Comparison of ENCODE assay signal across 8 mouse cellular contexts in genomic region chr4:133096671-133097070, GRCm38 (mm10). TPM values are rescaled to one million over a fixed set of nuclear protein-coding genes. Genes with fewer than 3 reads are reported as not detected.
DNase-seq lines count a peak whose midpoint lies in the region; ATAC-seq and TF ChIP-seq lines count a peak whose summit lies in the region.
"Not testable (repeated sequence)": the region's sequence is repeated elsewhere in the genome, so short reads cannot be mapped to it uniquely, and the experiment has no call there.

No protein-coding gene starts in this region.

- DNase-seq in lung, adult 2 months, result peak; percentile 42

- not testable (repeated sequence) for ATAC-seq in forebrain, embryonic 15.5 days (replicated peaks); heart, embryonic 16.5 days (replicated peaks; ENCODE audit: extremely low read depth, insufficient read depth, low FRiP score); intestine, postnatal 0 days; limb, embryonic 13.5 days (ENCODE audit: low FRiP score, low read depth); midbrain, embryonic 16.5 days; stomach, embryonic 16.5 days (ENCODE audit: insufficient read depth, low FRiP score)

- not testable (repeated sequence) for H3K36me3 ChIP-seq in forebrain, embryonic 15.5 days; heart, embryonic 16.5 days (ENCODE audit: control insufficient read depth, insufficient read depth); intestine, postnatal 0 days (ENCODE audit: control insufficient read depth, insufficient read depth); limb, embryonic 13.5 days; midbrain, embryonic 16.5 days (ENCODE audit: control insufficient read depth, insufficient read depth, low read length); stomach, embryonic 16.5 days (ENCODE audit: control insufficient read depth, insufficient read depth, low read length)

- not testable (repeated sequence) for TF ChIP-seq CTCF in cortical plate, adult 2 months (IDR thresholded peaks at IDR 0.05; ENCODE audit: extremely low read depth, insufficient read depth, low read length); intestine, postnatal 0 days (IDR thresholded peaks at IDR 0.05; ENCODE audit: low read depth); lung, adult 2 months (IDR thresholded peaks at IDR 0.05; ENCODE audit: insufficient read depth, low read length)

- H3K4me2 ChIP-seq in forebrain, embryonic 15.5 days (replicated peaks); heart, embryonic 16.5 days (ENCODE audit: low read depth, low read length); intestine, postnatal 0 days (replicated peaks; ENCODE audit: low read depth); stomach, embryonic 16.5 days (ENCODE audit: low read depth, low read length): not testable (repeated sequence)
- 0 out of 2 replicates have a peak overlapping the region, but pooled peaks have one; percentile 31 for H3K4me2 ChIP-seq in limb, embryonic 13.5 days (replicated peaks)
- peak overlapping the region; percentile 29; the same call in 1 of the 2 replicates for H3K4me2 ChIP-seq in midbrain, embryonic 16.5 days (ENCODE audit: low read length)

- H3K4me1 ChIP-seq in cortical plate, adult 2 months (ENCODE audit: control insufficient read depth, insufficient read depth, low read length), result peaks cover 11% of the 10 kb centered on the region
- peaks cover 40% of the 10 kb centered on the region for H3K4me1 ChIP-seq in forebrain, embryonic 15.5 days
- H3K4me1 ChIP-seq in heart, embryonic 16.5 days (ENCODE audit: control insufficient read depth, insufficient read depth, low read length), result peaks cover 41% of the 10 kb centered on the region
- H3K4me1 ChIP-seq in intestine, postnatal 0 days (replicated peaks; ENCODE audit: control insufficient read depth, insufficient read depth, low read length), result peaks cover 18% of the 10 kb centered on the region; the same call in 1 of the 2 replicates
- peaks cover 41% of the 10 kb centered on the region for H3K4me1 ChIP-seq in limb, embryonic 13.5 days
- peaks cover 27% of the 10 kb centered on the region for H3K4me1 ChIP-seq in lung, adult 2 months (ENCODE audit: control insufficient read depth, insufficient read depth, low read length)
- peaks cover 31% of the 10 kb centered on the region for H3K4me1 ChIP-seq in midbrain, embryonic 16.5 days (ENCODE audit: control insufficient read depth, insufficient read depth, low read length)
- H3K4me1 ChIP-seq in stomach, embryonic 16.5 days (ENCODE audit: control insufficient read depth, insufficient read depth, low read length), result peaks cover 37% of the 10 kb centered on the region

- H3K27ac ChIP-seq in cortical plate, adult 2 months (ENCODE audit: insufficient read depth, low read length); forebrain, embryonic 15.5 days (replicated peaks); heart, embryonic 16.5 days (ENCODE audit: low read length); intestine, postnatal 0 days (ENCODE audit: low read depth, low read length); limb, embryonic 13.5 days; midbrain, embryonic 16.5 days (ENCODE audit: low read length); stomach, embryonic 16.5 days (ENCODE audit: low read length): not testable (repeated sequence)

- WGBS in forebrain, embryonic 15.5 days, result under 1% methylated on average over 14 of the region's 26 CpGs
- 0% methylated on average over 13 of the region's 26 CpGs for WGBS in heart, embryonic 16.5 days
- WGBS in intestine, postnatal 0 days, result 0% methylated on average over 11 of the region's 26 CpGs
- under 1% methylated on average over 15 of the region's 26 CpGs for WGBS in limb, embryonic 13.5 days
- WGBS in lung, adult 2 months, result 3% methylated on average over 14 of the region's 26 CpGs
- WGBS in midbrain, embryonic 16.5 days, result 2% methylated on average over 11 of the region's 26 CpGs
- WGBS in stomach, embryonic 16.5 days, result 0% methylated on average over 11 of the region's 26 CpGs

- not testable (repeated sequence) for H3K9ac ChIP-seq in forebrain, embryonic 15.5 days (replicated peaks); heart, embryonic 16.5 days (ENCODE audit: low read length); intestine, postnatal 0 days (ENCODE audit: low read depth, low read length); limb, embryonic 13.5 days; midbrain, embryonic 16.5 days (ENCODE audit: low read depth, low read length); stomach, embryonic 16.5 days (ENCODE audit: low read length)

- H3K9me3 ChIP-seq in forebrain, embryonic 15.5 days; heart, embryonic 16.5 days (replicated peaks; ENCODE audit: control insufficient read depth, low read length); intestine, postnatal 0 days (ENCODE audit: control insufficient read depth); limb, embryonic 13.5 days; midbrain, embryonic 16.5 days (replicated peaks; ENCODE audit: control insufficient read depth, low read length, poor library complexity, severe bottlenecking); stomach, embryonic 16.5 days (replicated peaks; ENCODE audit: control insufficient read depth, low read length): not testable (repeated sequence)

- H3K4me3 ChIP-seq in cortical plate, adult 2 months (ENCODE audit: insufficient read depth, low read length), result peak overlapping the region; percentile 33; the same call in 1 of the 2 replicates
- H3K4me3 ChIP-seq in forebrain, embryonic 15.5 days, result peak overlapping the region; percentile 35
- peak overlapping the region; percentile 40 for H3K4me3 ChIP-seq in heart, embryonic 16.5 days (ENCODE audit: low read length)
- peak overlapping the region; percentile 30 for H3K4me3 ChIP-seq in intestine, postnatal 0 days (ENCODE audit: low read depth, low read length)
- peak overlapping the region; percentile 38 for H3K4me3 ChIP-seq in limb, embryonic 13.5 days
- peak overlapping the region; percentile 29 for H3K4me3 ChIP-seq in lung, adult 2 months (replicated peaks; ENCODE audit: extremely low read depth, low read depth, low read length)
- H3K4me3 ChIP-seq in midbrain, embryonic 16.5 days (ENCODE audit: low read depth, low read length), result peak overlapping the region; percentile 20; the same call in 1 of the 2 replicates
- H3K4me3 ChIP-seq in stomach, embryonic 16.5 days (replicated peaks; ENCODE audit: low read length), result peak overlapping the region; percentile 33

- not testable (repeated sequence) for H3K27me3 ChIP-seq in forebrain, embryonic 15.5 days; heart, embryonic 16.5 days (ENCODE audit: control insufficient read depth, insufficient read depth, low read length); intestine, postnatal 0 days (replicated peaks; ENCODE audit: control insufficient read depth, insufficient read depth, low read length); limb, embryonic 13.5 days; midbrain, embryonic 16.5 days (ENCODE audit: control insufficient read depth, insufficient read depth, low read depth, low read length); stomach, embryonic 16.5 days (ENCODE audit: control insufficient read depth, insufficient read depth, low read length)

- not testable (repeated sequence) for TF ChIP-seq POLR2A in cortical plate, adult 2 months (IDR thresholded peaks at IDR 0.05; ENCODE audit: extremely low read depth, insufficient read depth, low read length); lung, adult 2 months (IDR thresholded peaks at IDR 0.05; ENCODE audit: borderline replicate concordance, extremely low read depth, low read depth, low read length)

RNA-seq across cellular contexts. Expression of gene Wasf2, which starts 33.6 kb away (rescaled TPM):
- 14.7 and 15.6 TPM in 2 replicates for polyA plus RNA-seq in cortical plate, adult 2 months (2012; rRNA removed)
- 31.8 and 33.6 TPM in 2 replicates for polyA plus RNA-seq in forebrain, embryonic 15.5 days (2015; fragmentation: Nextera tagmentation; extraction: Ambion mirVana)
- polyA plus RNA-seq in heart, embryonic 16.5 days (2015; fragmentation: Nextera tagmentation; extraction: Ambion mirVana), result 45.0 and 66.3 TPM in 2 replicates
- 64.6 and 68.4 TPM in 2 replicates for polyA plus RNA-seq in intestine, postnatal 0 days (2015; fragmentation: Nextera tagmentation; extraction: Ambion mirVana)
- 114 and 132 TPM in 2 replicates for polyA plus RNA-seq in limb, embryonic 13.5 days (2015; fragmentation: Nextera tagmentation; extraction: Ambion mirVana)
- 91.7 and 109 TPM in 2 replicates for polyA plus RNA-seq in lung, adult 2 months (2012; rRNA removed)
- 20.1 and 27.1 TPM in 2 replicates for polyA plus RNA-seq in midbrain, embryonic 16.5 days (2015; fragmentation: Nextera tagmentation; extraction: Ambion mirVana)
- polyA plus RNA-seq in stomach, embryonic 16.5 days (2015; fragmentation: Nextera tagmentation; extraction: Ambion mirVana), result 84.3 and 98.6 TPM in 2 replicates
